Mouse (Mus musculus): Measurements from ENCODE around the gene Col8a2.

Col8a2 gene

GRCm38 (mm10) chr4:126339461-126339860 is 52.9 kb downstream of the Col8a2 start:
- no peak for DNase-seq

GRCm38 (mm10) chr4:126343451-126343850 is 56.9 kb downstream of the Col8a2 start:
- no peak for DNase-seq

- no peak for DNase-seq
These were observed 73.5 kb downstream of the Col8a2 start for GRCm38 (mm10) chr4:126360069-126360468.

All from cerebellum, adult 9-11 months (tissue).